Mouse (Mus musculus): Measurements from ENCODE around the gene Ccdc69. TPM values are rescaled to one million over a fixed set of nuclear protein-coding genes. Genes with fewer than 3 reads are reported as not detected.

Gene Ccdc69
- polyA plus RNA-seq, 1 experiment, result 7.7 TPM

- TF ChIP-seq CTCF (IDR thresholded peaks at IDR 0.05; ENCODE audit: control insufficient read depth, insufficient read depth, low read length) (no peak), POLR2A (IDR thresholded peaks at IDR 0.05; ENCODE audit: borderline replicate concordance, control insufficient read depth, low read depth, low read length) (no peak)
- no peak overlapping the region for H3K27ac ChIP-seq (ENCODE audit: control insufficient read depth, insufficient read depth, low read depth, low read length, poor library complexity)
- no peak overlapping the region for H3K4me3 ChIP-seq (replicated peaks; ENCODE audit: control insufficient read depth, low read depth, low read length)
- 73% methylated on average over 3 of the region's 3 CpGs for WGBS
- no peaks in the 10 kb centered on the region; the same call in 1 of the 2 replicates for H3K4me1 ChIP-seq (ENCODE audit: control insufficient read depth, insufficient read depth, low read length)
These were observed 66.5 kb downstream of the Ccdc69 start for GRCm38 (mm10) chr11:55011440-55011839.

GRCm38 (mm10) chr11:55008230-55008629 lies 69.7 kb downstream of the Ccdc69 start:
- Histone ChIP-seq H3K27ac (ENCODE audit: control insufficient read depth, insufficient read depth, low read depth, low read length, poor library complexity) (no peak overlapping the region), H3K4me3 (replicated peaks; ENCODE audit: control insufficient read depth, low read depth, low read length) (no peak overlapping the region), H3K4me1 (ENCODE audit: control insufficient read depth, insufficient read depth, low read length) (peaks cover 2% of the 10 kb centered on the region; the same call in 1 of the 2 replicates)
- no peak for TF ChIP-seq POLR2A (IDR thresholded peaks at IDR 0.05; ENCODE audit: borderline replicate concordance, control insufficient read depth, low read depth, low read length)
- WGBS, result 30% methylated on average over 6 of the region's 6 CpGs

DNA sequence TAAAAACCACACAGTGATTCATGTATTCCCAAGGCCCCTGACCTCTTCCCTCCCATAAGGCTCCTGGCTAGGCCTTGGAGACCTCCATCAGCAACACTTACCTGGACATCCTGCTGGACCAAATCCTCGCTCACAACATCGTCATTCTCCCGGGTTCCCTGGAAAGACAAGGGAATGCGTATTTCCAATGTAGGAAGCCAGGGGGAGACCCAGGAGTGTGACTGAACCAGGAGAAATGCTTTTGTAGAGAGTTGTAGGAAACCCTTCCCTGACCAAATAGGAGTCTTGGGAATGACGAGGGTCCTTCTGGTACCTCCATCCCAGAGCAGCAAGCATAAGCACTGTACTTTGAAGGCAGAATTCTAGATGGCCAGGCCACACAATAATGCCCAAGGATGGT lies 72.2 kb downstream of the Ccdc69 start:
- Histone ChIP-seq H3K4me3 (replicated peaks; ENCODE audit: control insufficient read depth, low read depth, low read length) (no peak overlapping the region), H3K4me1 (ENCODE audit: control insufficient read depth, insufficient read depth, low read length) (peaks cover 2% of the 10 kb centered on the region; the same call in 1 of the 2 replicates), H3K27ac (ENCODE audit: control insufficient read depth, insufficient read depth, low read depth, low read length, poor library complexity) (no peak overlapping the region)
- TF ChIP-seq POLR2A (IDR thresholded peaks at IDR 0.05; ENCODE audit: borderline replicate concordance, control insufficient read depth, low read depth, low read length) (no peak), CTCF (IDR thresholded peaks at IDR 0.05; ENCODE audit: control insufficient read depth, insufficient read depth, low read length) (no peak)
- WGBS, result 80% methylated on average over 5 of the region's 5 CpGs

- peak overlapping the region; percentile 23; the same call in 1 of the 2 replicates for H3K27ac ChIP-seq (ENCODE audit: control insufficient read depth, insufficient read depth, low read depth, low read length, poor library complexity)
- WGBS, result 57% methylated on average over 7 of the region's 7 CpGs
- TF ChIP-seq POLR2A (IDR thresholded peaks at IDR 0.05; ENCODE audit: borderline replicate concordance, control insufficient read depth, low read depth, low read length) (no peak), CTCF (IDR thresholded peaks at IDR 0.05; ENCODE audit: control insufficient read depth, insufficient read depth, low read length) (no peak)
- peaks cover 2% of the 10 kb centered on the region; the same call in 1 of the 2 replicates for H3K4me1 ChIP-seq (ENCODE audit: control insufficient read depth, insufficient read depth, low read length)
- H3K4me3 ChIP-seq (replicated peaks; ENCODE audit: control insufficient read depth, low read depth, low read length), result no peak overlapping the region
These were observed 72.9 kb downstream of the Ccdc69 start for GRCm38 (mm10) chr11:55004970-55005502.

Other genes with a start within 250 kb of the Ccdc69 start
- 2.2 and 11.4 TPM in 2 replicates for gene Lyrm7, start 217.2 kb downstream of the Ccdc69 start, polyA plus RNA-seq (2011; ENCODE audit: insufficient read depth, insufficient read length, low replicate concordance, missing spikeins)
- 192 and 249 TPM in 2 replicates for gene Hint1, start 211.7 kb downstream of the Ccdc69 start, polyA plus RNA-seq (2011; ENCODE audit: insufficient read depth, insufficient read length, low replicate concordance, missing spikeins)
- gene Gpx3, start 175.7 kb downstream of the Ccdc69 start, polyA plus RNA-seq (2011; ENCODE audit: insufficient read depth, insufficient read length, low replicate concordance, missing spikeins), result 86.6 and 132 TPM in 2 replicates
- gene Tnip1, start 115.2 kb downstream of the Ccdc69 start, polyA plus RNA-seq (2011; ENCODE audit: insufficient read depth, insufficient read length, low replicate concordance, missing spikeins), result 10.1 and 22.5 TPM in 2 replicates
- gene Anxa6, start 44.7 kb downstream of the Ccdc69 start, polyA plus RNA-seq (2011; ENCODE audit: insufficient read depth, insufficient read length, low replicate concordance, missing spikeins), result 17.6 and 30.5 TPM in 2 replicates
- gene Gm2a, start 20.0 kb upstream of the Ccdc69 start, polyA plus RNA-seq (2011; ENCODE audit: insufficient read depth, insufficient read length, low replicate concordance, missing spikeins), result 7.6 and 20.8 TPM in 2 replicates
- gene Slc36a3, start 73.6 kb upstream of the Ccdc69 start, polyA plus RNA-seq (2011; ENCODE audit: insufficient read depth, insufficient read length, low replicate concordance, missing spikeins), result not detected in 2 replicates
- 0.85 and 4.3 TPM in 2 replicates for gene Slc36a2, start 106.9 kb upstream of the Ccdc69 start, polyA plus RNA-seq (2011; ENCODE audit: insufficient read depth, insufficient read length, low replicate concordance, missing spikeins)
- gene Slc36a1, start 126.2 kb upstream of the Ccdc69 start, polyA plus RNA-seq (2011; ENCODE audit: insufficient read depth, insufficient read length, low replicate concordance, missing spikeins), result 6.9 and 19.1 TPM in 2 replicates

Measured in bone marrow, adult 2 months (tissue).